Mouse (Mus musculus) gonadal fat pad, adult 2 months (tissue): ENCODE measurements around the gene Cryba4. TPM values are rescaled to one million over a fixed set of nuclear protein-coding genes. Genes with fewer than 3 reads are reported as not detected.

Experiments
- DNase-seq: peaks from one replicate; pipeline ENCODE4 v3.0.0-alpha.2; 2012; ENCODE audit warnings: low read depth
- polyA plus RNA-seq: library from polyadenylated mRNA; depleted of rRNA; stranded (reverse); fragments of >200 nt; gene quantifications from 2 replicates; pipeline ENCODE4 v1.2.3, GENCODE M21; 2012

Gene Cryba4
- polyA plus RNA-seq, 1 experiment: 372 TPM

GRCm38 (mm10) chr5:112237866-112238570 lies 14.3 kb downstream of the Cryba4 start:
- no peak for DNase-seq

DNA sequence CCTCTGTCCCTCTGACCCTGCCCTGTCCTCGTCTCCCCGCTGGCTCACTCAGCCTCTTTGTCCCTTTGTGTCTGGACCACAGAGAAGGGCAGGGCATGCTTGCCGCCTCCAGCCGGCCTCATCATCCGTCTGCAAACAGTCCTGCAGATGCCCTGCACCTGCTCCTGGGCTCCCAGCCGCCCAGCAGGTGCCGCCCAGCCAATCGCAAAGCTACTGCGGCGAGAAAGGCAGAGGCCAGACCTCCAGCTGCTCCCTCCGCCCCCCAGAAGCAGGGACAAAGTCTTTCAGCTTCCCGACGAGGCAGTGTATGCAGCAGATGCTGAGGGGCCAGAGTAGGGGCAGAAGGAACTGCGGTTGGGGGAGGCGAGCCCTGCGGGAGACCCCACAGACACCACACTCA lies 14.9 kb downstream of the Cryba4 start:
- no peak for DNase-seq

DNA sequence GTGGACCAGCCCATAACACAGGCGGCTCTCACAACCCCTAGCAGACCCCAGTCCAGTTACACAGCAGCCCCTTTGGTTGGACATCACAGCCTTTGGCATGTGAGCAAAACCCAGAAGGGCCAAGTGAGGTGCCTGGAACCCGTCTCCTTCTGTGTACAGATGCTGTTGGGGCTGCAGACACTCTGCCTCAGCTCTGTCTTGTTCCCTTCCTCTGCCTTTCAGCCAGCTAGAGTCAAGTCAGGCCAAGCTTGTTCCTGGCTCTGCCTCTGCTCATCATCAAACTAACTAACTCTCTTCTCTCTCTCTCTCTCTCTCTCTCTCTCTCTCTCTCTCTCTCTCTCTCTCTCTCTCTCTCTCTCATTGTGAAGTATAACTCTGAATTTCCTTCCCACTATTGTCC lies 15.7 kb downstream of the Cryba4 start:
- no peak for DNase-seq

DNA sequence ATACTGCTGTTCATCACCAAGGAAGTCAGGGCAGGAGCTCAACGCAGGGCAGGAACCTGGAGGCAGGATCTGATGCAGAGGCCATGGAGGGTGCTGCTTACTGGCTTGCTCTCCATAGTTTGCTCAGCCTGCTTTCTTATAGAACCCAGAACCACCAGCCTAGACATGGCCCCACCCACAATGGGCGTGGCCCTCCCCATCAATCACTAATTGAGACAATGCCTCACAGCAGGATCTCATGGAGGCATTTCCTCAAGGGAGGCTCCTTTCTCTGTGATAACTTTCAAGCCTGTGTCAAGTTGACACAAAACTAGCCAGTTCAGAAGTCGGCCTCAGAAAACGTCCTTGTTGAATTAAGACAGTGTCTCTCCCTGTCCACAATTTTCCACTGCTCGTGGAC lies 16.5 kb downstream of the Cryba4 start:
- DNase-seq: no peak

GRCm38 (mm10) chr5:112228240-112229076 lies 23.9 kb downstream of the Cryba4 start:
- no peak for DNase-seq

DNA sequence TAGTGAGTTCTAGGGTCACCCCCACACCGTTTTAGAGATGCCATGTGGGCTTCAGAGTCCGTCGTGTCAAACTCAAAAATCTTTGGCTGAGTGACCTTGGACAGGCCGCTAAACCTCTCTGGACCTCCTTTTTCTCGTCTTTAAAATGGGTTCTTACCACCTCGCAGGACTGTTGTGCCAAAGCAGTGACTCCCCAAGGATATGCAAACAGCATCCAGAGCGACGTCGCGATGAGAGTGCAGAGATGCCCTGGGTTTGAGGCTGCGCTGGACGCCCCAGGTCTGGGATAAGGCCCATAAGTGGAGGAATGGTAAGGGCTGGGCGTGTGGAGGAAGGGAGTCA lies 24.4 kb downstream of the Cryba4 start:
- no peak for DNase-seq

GRCm38 (mm10) chr5:112227354-112227753 lies 25.0 kb downstream of the Cryba4 start:
- no peak for DNase-seq

- DNase-seq: no peak
These were observed 26.7 kb downstream of the Cryba4 start for GRCm38 (mm10) chr5:112225591-112225990.

GRCm38 (mm10) chr5:112220203-112220602 lies 32.1 kb downstream of the Cryba4 start:
- no peak for DNase-seq

DNA sequence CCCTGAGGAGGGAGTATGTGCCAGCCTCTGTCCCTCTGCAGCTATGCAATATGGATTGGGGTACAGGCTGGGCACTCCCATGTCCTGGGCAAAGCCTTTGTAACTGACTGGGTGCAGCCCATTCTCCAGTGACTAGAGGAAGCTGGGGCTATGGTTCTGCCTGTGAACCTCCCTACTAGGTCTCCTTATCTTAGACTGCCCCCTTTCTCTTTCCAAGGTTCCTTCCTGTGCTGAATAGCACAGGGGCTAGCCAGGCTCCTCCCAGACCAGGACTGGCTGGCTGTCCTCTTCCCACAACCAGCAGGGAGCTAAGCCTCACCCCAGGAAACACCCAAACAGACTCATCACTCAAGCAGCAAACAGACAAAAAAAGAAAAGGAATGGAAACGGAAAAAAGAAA lies 32.9 kb downstream of the Cryba4 start:
- DNase-seq: no peak

GRCm38 (mm10) chr5:112218679-112219078 lies 33.6 kb downstream of the Cryba4 start:
- no peak for DNase-seq

DNA sequence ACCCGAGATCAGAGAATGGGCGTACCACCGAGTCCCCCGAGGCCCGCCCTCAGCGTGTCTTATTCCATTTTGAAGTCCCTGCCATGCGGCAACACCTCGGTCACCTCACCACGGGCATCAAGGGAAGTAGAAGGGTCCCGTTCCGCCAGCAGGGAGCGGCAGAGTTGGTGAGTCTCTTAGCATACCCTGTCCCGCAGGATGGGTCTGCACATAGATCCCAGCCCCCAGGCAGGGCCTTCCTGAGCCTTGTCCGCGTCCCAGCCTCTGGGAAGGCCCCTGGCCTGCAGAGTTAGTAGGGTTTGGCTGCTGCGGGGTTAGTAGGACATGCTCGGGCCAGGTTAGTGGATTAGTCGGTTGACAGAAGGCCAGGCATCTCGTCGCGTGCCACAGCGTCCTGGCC lies 35.3 kb downstream of the Cryba4 start:
- DNase-seq: no peak

GRCm38 (mm10) chr5:112216335-112216734 lies 36.0 kb downstream of the Cryba4 start:
- DNase-seq: no peak

GRCm38 (mm10) chr5:112215801-112216251 lies 36.5 kb downstream of the Cryba4 start:
- no peak for DNase-seq

DNA sequence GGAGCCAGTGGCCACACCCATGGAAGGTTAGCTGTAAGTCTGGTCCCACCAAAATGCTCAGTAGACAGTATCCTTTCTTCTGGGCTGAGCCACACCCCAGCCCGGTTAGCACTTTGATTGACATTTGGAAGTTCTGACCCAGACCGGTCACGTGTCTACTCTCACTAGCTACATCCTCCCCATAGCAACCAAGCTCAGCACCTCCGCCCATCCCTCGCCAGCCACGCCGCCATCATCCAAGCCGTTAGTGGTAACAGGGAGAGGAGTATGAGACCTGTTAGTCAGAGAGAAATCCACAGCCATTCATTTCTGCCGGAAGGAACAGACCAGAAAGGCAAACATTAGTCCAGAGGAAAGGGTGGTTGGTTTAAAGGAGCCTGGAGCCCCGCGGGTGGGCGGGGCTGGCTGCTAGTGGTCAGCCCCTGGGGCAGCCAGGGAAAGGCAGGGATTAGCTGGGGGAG lies 37.0 kb downstream of the Cryba4 start:
- no peak for DNase-seq

DNA sequence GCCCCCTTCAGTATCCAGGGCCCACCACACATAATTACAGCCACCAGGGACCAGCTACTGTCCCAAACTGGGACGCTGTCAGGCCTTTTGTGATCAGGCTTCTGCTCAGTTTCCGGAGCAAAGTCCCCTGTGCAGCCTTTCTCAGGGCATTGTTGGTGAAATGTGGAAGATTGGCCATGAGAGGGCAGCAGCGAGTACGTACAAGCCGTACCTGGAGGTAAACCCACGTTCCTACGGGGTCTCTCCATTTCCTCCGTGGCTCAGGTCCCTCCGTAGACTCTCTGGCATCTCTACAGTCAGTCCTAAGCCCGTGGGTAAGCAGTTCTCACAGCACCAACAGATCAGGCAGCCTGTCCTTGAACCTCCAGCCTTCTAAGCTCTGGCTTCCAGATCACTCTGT lies 37.9 kb downstream of the Cryba4 start:
- no peak for DNase-seq

GRCm38 (mm10) chr5:112213331-112214240 lies 38.7 kb downstream of the Cryba4 start:
- DNase-seq: no peak

DNA sequence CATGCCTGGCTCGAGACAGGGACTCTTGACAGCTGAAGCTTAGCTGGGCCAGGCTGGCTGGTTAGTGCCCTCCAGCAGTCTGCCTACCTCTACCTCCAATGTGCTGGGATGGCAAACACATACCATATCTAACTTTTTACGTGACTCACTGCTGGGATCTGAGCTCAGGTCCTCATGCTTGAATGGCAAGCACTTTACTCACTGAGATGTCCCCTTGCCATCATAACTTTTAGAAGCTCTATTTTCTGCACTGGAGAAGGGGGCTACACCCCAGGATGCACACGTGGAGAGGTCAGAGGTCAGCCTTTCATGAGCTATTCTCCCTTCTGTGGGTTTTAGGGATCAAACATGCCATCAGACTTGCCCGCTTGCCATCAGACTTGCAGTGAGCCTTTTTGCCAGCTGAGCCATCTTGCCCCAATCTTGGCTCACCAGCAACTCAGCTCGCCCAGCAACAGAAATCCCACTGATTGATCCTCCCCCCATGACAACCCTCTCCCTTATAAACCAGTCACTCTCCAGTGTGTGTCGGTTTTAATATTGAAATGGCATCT lies 39.5 kb downstream of the Cryba4 start:
- no peak for DNase-seq

GRCm38 (mm10) chr5:112211911-112212310 lies 40.4 kb downstream of the Cryba4 start:
- DNase-seq: no peak

DNA sequence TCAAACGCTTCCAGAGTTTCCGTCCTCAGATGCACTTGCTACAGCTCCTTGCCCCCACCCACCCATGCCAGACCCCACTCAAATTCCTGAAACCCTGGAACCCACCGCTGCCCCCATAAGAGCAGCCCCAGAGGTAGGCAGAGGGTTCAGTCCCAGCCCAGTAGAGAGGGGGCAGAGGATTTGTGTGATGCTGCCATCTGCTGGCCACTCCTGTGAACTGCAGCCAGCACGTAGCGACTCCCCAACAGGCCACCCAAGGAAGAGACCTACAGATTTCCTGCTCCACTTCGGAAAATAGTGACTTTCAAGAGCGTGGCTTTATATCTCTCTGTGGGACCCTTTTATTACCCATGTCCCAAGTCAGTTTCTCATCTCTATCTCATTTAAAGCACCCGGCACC lies 42.2 kb downstream of the Cryba4 start:
- DNase-seq: no peak

GRCm38 (mm10) chr5:112208321-112208720 lies 44.0 kb downstream of the Cryba4 start:
- DNase-seq: no peak
